ENCODE assay signal across 8 mouse cellular contexts in genomic region chr3:89842258-89842657, GRCm38 (mm10). TPM values are rescaled to one million over a fixed set of nuclear protein-coding genes. Genes with fewer than 3 reads are reported as not detected.
DNase-seq lines count a peak whose midpoint lies in the region; ATAC-seq and TF ChIP-seq lines count a peak whose summit lies in the region.
"Had no signal": no experiment of that assay in that cellular context is flagged by ENCODE, and none has a peak within 500 bp of the region (broad histone marks: within the 10 kb centered on the region; RNA-seq: fewer than 3 reads in every experiment).

No protein-coding gene starts in this region.

- TF ChIP-seq POLR2A in brain, embryonic 14.5 days (IDR thresholded peaks at IDR 0.05; ENCODE audit: borderline replicate concordance, extremely low read depth, insufficient read depth, insufficient read length, poor library complexity, severe bottlenecking) = no peak

- H3K9ac ChIP-seq in lung, embryonic 14.5 days = no peak overlapping the region

- H3K36me3 ChIP-seq in lung, embryonic 14.5 days (ENCODE audit: insufficient read depth) = no peaks in the 10 kb centered on the region

- 75% methylated on average over 4 of the region's 4 CpGs for WGBS in lung, embryonic 14.5 days

- H3K27ac ChIP-seq in lung, embryonic 14.5 days (ENCODE audit: low read depth) = no peak overlapping the region

- no peak for ATAC-seq in lung, embryonic 14.5 days (ENCODE audit: insufficient read depth)

- peaks cover 7% of the 10 kb centered on the region; the same call in 1 of the 2 replicates for H3K4me1 ChIP-seq in lung, embryonic 14.5 days (ENCODE audit: insufficient read depth)

- peak; percentile 50; the same call in 1 of the 2 replicates for TF ChIP-seq CTCF in brain, embryonic 14.5 days (IDR thresholded peaks at IDR 0.05; ENCODE audit: borderline replicate concordance, extremely low read depth, insufficient read depth, insufficient read length)
- TF ChIP-seq CTCF in lung, embryonic 14.5 days (IDR thresholded peaks at IDR 0.05; ENCODE audit: low read depth) = peak; percentile 64

- no peak overlapping the region for H3K4me3 ChIP-seq in lung, embryonic 14.5 days (ENCODE audit: low read depth, low read length)
- H3K4me3 ChIP-seq: myocyte had no signal

- peak; percentile 47 to 54 for DNase-seq in layer of hippocampus, postnatal 10 days (ENCODE audit: low spot score in 2 of 2)
- no peak for DNase-seq in layer of hippocampus, adult 18-20 months (ENCODE audit: low spot score in 2 of 2)
- peak; percentile 95 for DNase-seq in ES-CJ7 (ENCODE audit: low read depth, low spot score)
- peak; percentile 28 for DNase-seq in brain, embryonic 14.5 days (ENCODE audit: low read depth)
- DNase-seq in lung, embryonic 14.5 days = peak; percentile 69
- no peak for DNase-seq in urinary bladder, adult 18-20 months (ENCODE audit: low spot score in 2 of 2)
- DNase-seq in Muller cell, postnatal 12 days (ENCODE audit: inconsistent ontology term) = no peak

- H3K4me2 ChIP-seq in lung, embryonic 14.5 days = no peak overlapping the region

- H3K9me3 ChIP-seq in lung, embryonic 14.5 days (ENCODE audit: low read depth, low read length) = no peaks in the 10 kb centered on the region; the same call in 1 of the 2 replicates

- no peaks in the 10 kb centered on the region for H3K27me3 ChIP-seq in lung, embryonic 14.5 days (ENCODE audit: insufficient read depth, low read length)

RNA-seq across cellular contexts. Expression of gene She, which starts 11.1 kb away (rescaled TPM):
- 1 to 10 TPM; 4.0 to 4.2 TPM for total RNA-seq in layer of hippocampus, postnatal 10 days (2021)
- 1 to 10 TPM; 2.6 to 2.9 TPM for total RNA-seq in layer of hippocampus, adult 18-20 months (2021)
- 0.77 and 2.0 TPM in 2 replicates for polyA plus RNA-seq in brain, embryonic 14.5 days (2012; rRNA removed)
- 11.7 and 12.1 TPM in 2 replicates for polyA plus RNA-seq in lung, embryonic 14.5 days (2014; fragmentation: Nextera tagmentation; extraction: Ambion mirVana)
- polyA plus RNA-seq: myocyte had no signal

Comparison
In these comparisons a context has a peak if more than half of its experiments do, and no peak if none do; other contexts are left out.
1. DNase-seq: peak in layer of hippocampus, postnatal 10 days (2 of 2), ES-CJ7 (single experiment), brain, embryonic 14.5 days (single experiment) and lung, embryonic 14.5 days (single experiment); none in layer of hippocampus, adult 18-20 months (0 of 2), urinary bladder, adult 18-20 months (0 of 2) and Muller cell, postnatal 12 days (single experiment).